Mouse (Mus musculus) kidney, adult 2 months (tissue): Measurements from ENCODE around the gene Sec23ip.

Experiments
- CTCF ChIP-seq: fragments of 200-500 bp; conservative IDR thresholded peaks from 2 replicates; pipeline ENCODE4 v1.5.1; 2011; ENCODE audit warnings: low read depth, mild to moderate bottlenecking, control low read depth, low read length, moderate library complexity, mixed read lengths; ENCODE audit not compliant: insufficient read depth, insufficient read length
- POLR2A ChIP-seq: fragments of 200-500 bp; IDR thresholded peaks from one replicate; pipeline ENCODE4 v1.6.1; 2011; ENCODE audit warnings: low read depth, low read length, control low read depth

GRCm38 (mm10) chr7:128728738-128729137 lies 16.0 kb upstream of the Sec23ip start:
- TF ChIP-seq POLR2A (no peak), CTCF (no peak)
